Mouse (Mus musculus): ENCODE measurements around the gene Aco2. TPM values are rescaled to one million over a fixed set of nuclear protein-coding genes. Genes with fewer than 3 reads are reported as not detected.
A peak's percentile ranks its signal among the peaks of the same experiment; 100 is the strongest.

The Aco2 gene
- total RNA-seq, 2 experiments from 2014 or later: 442 to 446 TPM

GRCm38 (mm10) chr15:81836124-81836821 is 35.8 kb upstream of the Aco2 start:
- Histone ChIP-seq H3K27ac (peak overlapping the region; percentile 90), H3K4me3 (peak overlapping the region; percentile 47)
- no peak for TF ChIP-seq CTCF (conservative IDR thresholded peaks at IDR 0.05)
- peak; percentile 79 to 85 for DNase-seq (ENCODE audit: low spot score in 2 of 2)

DNA sequence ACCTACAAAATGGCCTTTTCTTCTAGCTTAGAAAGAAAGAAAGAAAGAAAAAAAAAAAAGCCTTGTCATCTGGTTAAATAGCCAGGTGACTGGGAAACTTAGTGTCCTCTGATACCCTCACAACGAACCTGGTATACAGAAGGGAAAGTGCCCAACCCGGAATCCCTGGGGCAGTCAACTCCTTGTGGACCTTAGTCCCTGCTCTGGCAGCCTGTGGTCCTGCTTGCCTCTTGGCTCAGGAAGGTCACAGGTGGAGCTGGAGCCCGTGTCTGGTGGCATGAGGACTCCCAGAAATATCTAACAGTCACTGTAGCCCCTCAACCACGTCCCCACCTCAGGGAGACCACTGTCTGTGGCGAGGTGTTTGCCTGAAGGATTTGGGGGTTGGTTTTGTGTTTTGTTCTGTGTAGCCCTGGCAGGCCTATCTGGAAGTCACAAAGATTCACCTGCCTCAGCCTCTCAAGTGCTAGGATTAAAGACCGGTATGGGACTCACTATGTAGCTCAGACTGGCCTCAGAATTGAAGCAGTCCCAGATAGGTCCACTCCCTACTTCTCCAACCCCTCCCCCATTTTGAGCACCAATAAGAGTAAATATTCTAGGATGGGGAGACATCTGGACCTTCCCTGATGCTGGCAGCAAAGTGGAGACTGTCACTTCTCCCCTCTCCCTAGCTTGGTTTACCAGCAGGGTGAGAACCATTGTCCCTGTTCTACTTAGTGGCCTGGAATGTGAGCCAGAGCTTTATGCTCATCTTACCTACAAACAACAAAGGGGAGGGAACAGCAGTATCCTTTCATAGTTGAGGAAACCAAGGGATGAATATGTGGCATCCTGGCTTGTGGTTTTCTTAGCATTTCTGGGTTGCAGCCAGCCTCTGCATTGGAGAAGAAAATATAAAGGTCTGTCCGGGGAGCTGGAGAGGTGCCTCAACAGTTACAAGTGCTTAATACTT is 34.9 kb upstream of the Aco2 start:
- H3K4me3 ChIP-seq: peak overlapping the region; percentile 47; the same call in 1 of the 2 replicates
- TF ChIP-seq CTCF (conservative IDR thresholded peaks at IDR 0.05): no peak
- DNase-seq (ENCODE audit: low spot score in 2 of 2): no peak
- H3K27ac ChIP-seq: peak overlapping the region; percentile 90

DNA sequence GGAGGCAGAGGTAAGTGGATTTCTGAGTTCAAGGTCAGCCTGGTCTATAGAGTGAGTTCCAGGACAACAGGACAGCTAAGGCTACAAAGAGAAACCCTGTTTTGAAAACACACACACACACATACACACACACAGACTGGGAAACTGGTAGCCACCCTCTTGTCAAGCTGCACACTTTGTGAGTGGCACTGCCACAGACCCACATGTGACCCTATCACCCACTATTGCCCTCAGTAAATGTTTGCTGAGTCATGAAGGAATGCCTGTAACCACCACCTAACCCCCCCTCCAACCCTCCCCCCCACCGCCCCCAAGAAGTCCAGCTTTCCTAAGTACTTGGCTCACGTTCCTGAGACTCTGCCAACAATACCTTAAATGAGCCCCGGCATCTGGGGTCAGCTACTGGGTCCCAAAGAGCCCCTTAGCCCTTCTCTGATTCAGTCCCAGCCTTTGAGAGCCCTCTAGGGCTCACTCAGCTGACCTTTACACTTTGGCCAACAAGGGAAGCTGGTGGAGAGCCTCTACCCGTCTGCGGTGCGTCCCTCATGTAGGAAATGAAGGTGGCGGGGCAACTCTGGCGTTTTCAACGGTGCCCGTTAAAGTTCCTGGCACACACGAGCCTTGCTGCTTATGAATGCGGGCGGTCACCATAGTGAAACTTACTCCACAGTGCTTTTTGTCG is 33.4 kb upstream of the Aco2 start:
- no peak overlapping the region for H3K4me3 ChIP-seq
- no peak for DNase-seq (ENCODE audit: low spot score in 2 of 2)
- H3K27ac ChIP-seq: peak overlapping the region; percentile 89
- TF ChIP-seq CTCF (conservative IDR thresholded peaks at IDR 0.05): no peak

DNA sequence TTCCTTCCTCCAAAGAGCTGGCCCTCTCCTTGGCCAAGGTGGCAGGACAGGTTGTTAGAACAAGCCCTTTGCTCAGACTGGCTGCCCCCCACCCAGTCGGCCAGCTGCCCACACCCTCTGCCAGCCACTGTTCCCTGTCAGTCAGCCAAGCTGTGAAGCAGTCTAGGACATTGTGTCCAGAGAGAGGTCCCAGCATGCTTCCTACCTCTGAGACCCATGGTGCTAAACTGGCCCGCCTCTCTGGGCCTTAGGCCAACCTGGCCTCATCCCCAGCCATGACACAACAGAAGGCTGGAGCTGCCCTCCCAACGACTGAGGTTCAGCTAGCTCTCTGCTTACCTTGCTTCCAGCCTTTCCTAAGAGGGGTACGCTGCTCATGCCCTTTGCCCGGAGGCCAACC is 32.5 kb upstream of the Aco2 start:
- peak; percentile 71 to 75 for DNase-seq (ENCODE audit: low spot score in 2 of 2)
- no peak overlapping the region for H3K4me3 ChIP-seq
- TF ChIP-seq CTCF (conservative IDR thresholded peaks at IDR 0.05): no peak
- peak overlapping the region; percentile 89 for H3K27ac ChIP-seq

DNA sequence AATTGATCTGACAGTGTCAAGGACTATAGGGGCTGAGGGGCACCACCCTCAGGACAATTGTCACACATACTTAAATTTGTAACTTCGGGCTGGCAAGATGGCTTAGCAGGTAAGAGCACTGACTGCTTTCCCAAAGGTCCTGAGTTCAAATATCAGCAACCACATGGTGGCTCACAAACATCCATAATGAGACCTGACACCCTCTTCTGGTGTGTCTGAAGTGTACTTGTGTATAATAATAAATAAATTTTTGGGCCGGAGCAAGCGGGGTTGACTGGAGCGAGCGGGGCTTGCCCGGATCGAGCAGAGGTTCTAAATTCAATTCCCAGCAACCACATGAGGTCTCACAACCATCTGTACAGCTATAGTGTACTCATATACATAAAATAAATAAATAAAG is 31.8 kb upstream of the Aco2 start:
- H3K4me3 ChIP-seq: no peak overlapping the region
- no peak for TF ChIP-seq CTCF (conservative IDR thresholded peaks at IDR 0.05)
- DNase-seq (ENCODE audit: low spot score in 2 of 2): no peak
- H3K27ac ChIP-seq: peak overlapping the region; percentile 89

- DNase-seq (ENCODE audit: low spot score in 2 of 2): no peak
- TF ChIP-seq CTCF (conservative IDR thresholded peaks at IDR 0.05): no peak
- Histone ChIP-seq H3K27ac (no peak overlapping the region), H3K4me3 (no peak overlapping the region)
Measured at GRCm38 (mm10) chr15:81842275-81842674, 29.8 kb upstream of the Aco2 start.

DNA sequence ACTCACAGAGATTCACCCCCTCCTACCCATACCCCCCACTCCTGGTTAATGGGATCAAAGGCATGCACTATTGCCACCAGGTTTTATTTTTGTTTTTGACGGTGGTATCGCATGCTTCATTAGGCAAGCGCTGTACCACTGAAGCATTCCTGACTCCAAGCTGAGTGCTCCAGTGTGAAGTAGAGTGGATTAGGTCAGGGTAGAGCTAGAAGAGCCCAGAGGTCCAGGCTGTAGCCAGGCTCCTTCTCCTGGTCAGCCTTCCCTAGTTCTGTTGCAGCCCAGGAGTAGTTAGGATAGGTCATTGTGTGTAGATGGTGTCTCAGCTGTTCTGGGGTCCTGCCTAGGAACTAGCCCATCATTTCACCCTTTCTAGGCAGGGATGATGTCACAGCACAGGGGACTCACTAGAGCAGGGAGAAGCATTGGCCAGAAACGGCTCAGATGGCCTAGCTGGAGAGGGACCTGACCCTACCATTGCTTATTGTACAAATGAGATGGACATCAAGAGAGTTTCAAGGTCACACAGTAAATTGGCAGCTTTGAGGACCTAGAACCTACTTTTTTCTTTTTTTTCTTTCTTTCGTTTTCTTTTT is 27.0 kb upstream of the Aco2 start:
- Histone ChIP-seq H3K27ac (no peak overlapping the region; the same call in 1 of the 2 replicates), H3K4me3 (no peak overlapping the region)
- DNase-seq (ENCODE audit: low spot score in 2 of 2): no peak
- no peak for TF ChIP-seq CTCF (conservative IDR thresholded peaks at IDR 0.05)

GRCm38 (mm10) chr15:81845724-81846123 is 26.4 kb upstream of the Aco2 start:
- Histone ChIP-seq H3K27ac (no peak overlapping the region; the same call in 1 of the 2 replicates), H3K4me3 (no peak overlapping the region)

DNA sequence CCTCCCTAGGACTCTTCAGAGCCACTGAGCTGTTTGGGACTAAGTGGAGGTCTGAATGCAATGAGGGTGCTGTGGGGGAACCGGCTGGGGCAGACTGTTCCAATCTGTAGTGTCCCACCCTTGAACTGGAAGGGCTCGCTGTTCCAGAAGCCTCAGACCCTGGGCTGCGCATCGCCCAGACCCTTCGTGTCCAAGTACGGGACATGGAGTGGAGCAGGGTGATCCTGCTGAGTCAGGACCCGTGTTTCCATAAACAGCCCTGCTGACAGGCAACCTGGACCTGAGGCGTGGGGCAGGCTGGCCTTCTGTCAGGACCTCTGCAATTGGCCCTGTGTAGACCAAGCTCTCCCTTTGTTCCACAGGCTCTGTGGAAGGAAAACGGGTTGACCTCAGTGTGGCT is 25.4 kb upstream of the Aco2 start:
- no peak overlapping the region for H3K4me3 ChIP-seq
- DNase-seq (ENCODE audit: low spot score in 2 of 2): no peak
- TF ChIP-seq CTCF (conservative IDR thresholded peaks at IDR 0.05): no peak
- H3K27ac ChIP-seq: no peak overlapping the region

More at GRCm38 (mm10) chr15:81845724-81846123, 26.4 kb upstream of the Aco2 start:
- no peak for DNase-seq (ENCODE audit: low spot score in 2 of 2)
- no peak for TF ChIP-seq CTCF (conservative IDR thresholded peaks at IDR 0.05)

DNA sequence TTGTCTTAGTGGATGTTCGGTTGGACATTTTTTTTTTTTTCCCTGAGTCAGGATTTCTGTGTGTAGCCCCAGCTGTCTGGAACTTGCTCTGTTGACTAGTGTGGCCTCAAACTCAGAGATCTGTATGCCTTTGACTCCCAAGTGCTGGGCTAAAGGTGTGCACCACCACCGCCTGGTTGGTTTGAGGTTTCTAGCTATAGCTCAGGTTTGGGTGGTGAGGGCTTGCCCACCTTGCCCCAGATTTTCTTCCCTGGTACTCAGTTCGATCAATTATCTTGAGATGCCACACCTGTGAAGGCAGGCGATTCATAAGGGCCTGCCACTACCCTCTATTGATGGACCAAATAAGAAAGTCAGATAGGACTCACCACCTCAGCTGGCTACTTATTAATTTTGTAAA is 24.9 kb upstream of the Aco2 start:
- no peak overlapping the region for H3K27ac ChIP-seq
- TF ChIP-seq CTCF (conservative IDR thresholded peaks at IDR 0.05): no peak

DNA sequence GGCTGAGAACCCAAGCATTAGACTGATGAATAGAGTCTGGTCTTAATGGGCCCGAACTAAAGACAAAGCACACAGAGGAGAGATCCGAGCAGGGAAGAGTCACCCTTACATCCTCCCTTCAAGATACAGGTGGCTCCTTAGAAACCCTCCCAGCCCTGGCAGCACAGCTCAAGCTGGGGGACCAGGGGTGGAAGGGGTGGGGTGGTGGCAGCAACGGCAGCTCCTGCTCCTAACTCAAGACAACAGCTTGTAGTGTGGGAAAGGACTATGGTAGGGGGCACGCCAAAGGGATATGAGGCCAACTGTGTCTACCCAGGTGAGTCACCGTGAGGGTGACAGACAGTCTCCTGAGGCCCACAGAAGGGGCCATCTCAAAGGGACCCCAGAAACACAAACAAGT is 24.2 kb upstream of the Aco2 start:
- H3K27ac ChIP-seq: peak overlapping the region; percentile 4; the same call in 1 of the 2 replicates
- no peak for TF ChIP-seq CTCF (conservative IDR thresholded peaks at IDR 0.05)
- DNase-seq (ENCODE audit: low spot score in 2 of 2): no peak
- no peak overlapping the region for H3K4me3 ChIP-seq

More for the DNA sequence above, 24.9 kb upstream of the Aco2 start:
- DNase-seq (ENCODE audit: low spot score in 2 of 2): no peak
- no peak overlapping the region for H3K4me3 ChIP-seq

GRCm38 (mm10) chr15:81848301-81848700 is 23.8 kb upstream of the Aco2 start:
- Histone ChIP-seq H3K4me3 (no peak overlapping the region), H3K27ac (peak overlapping the region; percentile 4; the same call in 1 of the 2 replicates)
- TF ChIP-seq CTCF (conservative IDR thresholded peaks at IDR 0.05): peak; percentile 100
- DNase-seq (ENCODE audit: low spot score in 2 of 2): peak; percentile 69 to 70
